Mouse (Mus musculus) spleen, adult 2 months (tissue): ENCODE data around the gene Grik3. TPM values are rescaled to one million over a fixed set of nuclear protein-coding genes. Genes with fewer than 3 reads are reported as not detected.

Source experiments
- DNase-seq, 2 experiments: peaks; one replicate each; pipeline versions ENCODE4 v3.0.0 to v3.0.0-alpha.2; 2012 to 2021; ENCODE audit warnings: low spot score in 2 of 2, low read depth in 1 of 2
- H3K27ac ChIP-seq: fragments of 200-500 bp; 2 replicates; pipeline ENCODE4 v1.5.1; 2012; ENCODE audit warnings: low read length, inconsistent platforms; ENCODE audit not compliant: insufficient read depth
- H3K27me3 ChIP-seq: fragments of 200-500 bp; 2 replicates; pipeline ENCODE4 v1.6.1; 2012; ENCODE audit warnings: mild to moderate bottlenecking, moderate library complexity, low read length, inconsistent platforms; ENCODE audit not compliant: control insufficient read depth, insufficient read depth
- H3K36me3 ChIP-seq: fragments of 200-500 bp; 2 replicates; pipeline ENCODE4 v1.6.1; 2012; ENCODE audit warnings: mild to moderate bottlenecking, low read length, inconsistent platforms; ENCODE audit not compliant: control insufficient read depth, insufficient read depth
- H3K4me1 ChIP-seq: fragments of 200-500 bp; 2 replicates; pipeline ENCODE4 v1.6.1; 2011; ENCODE audit warnings: inconsistent platforms; ENCODE audit not compliant: control insufficient read depth, insufficient read depth, insufficient read length
- H3K4me3 ChIP-seq: fragments of 200-500 bp; 2 replicates; pipeline ENCODE4 v1.5.1; 2011; ENCODE audit warnings: mild to moderate bottlenecking, inconsistent platforms; ENCODE audit not compliant: insufficient read depth, insufficient read length; ENCODE audit errors: extremely low read depth
- CTCF ChIP-seq: fragments of 200-500 bp; IDR thresholded peaks from 2 replicates; pipeline ENCODE4 v1.5.1; 2011; ENCODE audit warnings: mild to moderate bottlenecking, inconsistent platforms; ENCODE audit not compliant: insufficient read depth, insufficient read length, insufficient replicate concordance; ENCODE audit errors: extremely low read depth
- POLR2A ChIP-seq: fragments of 200-500 bp; IDR thresholded peaks from 2 replicates; pipeline ENCODE4 v1.6.1; 2011; ENCODE audit warnings: low read depth, low read length, inconsistent platforms
- WGBS: fragments of 180-500 bp; shearing (Covaris S2); methylation state at CpG from one replicate; pipeline ENCODE4 v1.1.7; 2018; 5-methylcytosine and 5-hydroxymethylcytosine counted together
- polyA plus RNA-seq: library from polyadenylated mRNA; depleted of rRNA; stranded (reverse); fragments of >200 nt; gene quantifications from 2 replicates; pipeline ENCODE4 v1.2.3, GENCODE M21; 2012

The Grik3 gene
- polyA plus RNA-seq, 1 experiment: 0.04 TPM

DNA sequence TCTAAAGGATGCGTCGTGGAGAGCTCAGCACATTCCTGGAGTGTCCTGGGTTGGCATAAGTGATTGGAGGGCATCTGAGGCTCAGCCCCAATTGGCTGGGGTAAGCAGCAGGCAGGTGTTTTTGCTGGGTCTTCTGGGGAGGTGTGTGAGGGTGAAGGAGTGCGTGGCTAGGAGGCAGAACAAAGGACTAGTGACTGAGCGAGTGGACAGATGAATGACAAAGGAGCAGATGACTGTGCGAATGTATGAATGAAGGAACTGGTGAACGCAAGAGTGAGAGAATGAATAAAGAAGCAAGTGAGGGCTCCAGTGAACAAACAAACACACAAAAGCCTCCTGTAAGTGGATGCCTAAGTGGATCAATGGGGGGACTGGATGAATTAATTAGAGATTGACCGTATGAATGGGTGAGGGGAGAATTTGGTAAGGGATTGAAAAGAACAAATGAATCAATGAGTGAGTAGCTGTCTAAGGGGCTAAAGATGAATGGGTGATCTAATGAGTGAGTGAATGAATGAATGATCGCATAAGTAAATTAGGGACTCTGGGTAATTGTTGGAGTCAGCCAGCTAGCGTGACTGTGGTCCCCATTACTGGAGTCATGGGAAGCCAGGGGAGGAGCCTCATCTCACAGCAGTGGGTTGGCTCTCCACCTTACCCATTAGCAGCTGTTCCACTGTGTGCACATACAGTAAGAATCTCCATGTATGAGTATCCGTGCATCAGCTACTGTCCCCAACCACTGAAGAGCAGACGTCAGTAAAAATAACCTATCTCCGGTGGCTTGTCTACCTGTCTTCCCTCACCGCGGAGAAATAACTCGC, 4.9 kb upstream of the Grik3 start:
- Histone ChIP-seq H3K36me3 (no peaks in the 10 kb centered on the region), H3K27me3 (peaks cover 7% of the 10 kb centered on the region; the same call in 1 of the 2 replicates), H3K4me3 (no peak overlapping the region), H3K27ac (no peak overlapping the region), H3K4me1 (no peaks in the 10 kb centered on the region)
- no peak for TF ChIP-seq CTCF
- TF ChIP-seq POLR2A: no peak
- WGBS: 54% methylated on average over 15 of the region's 15 CpGs
- no peak for DNase-seq

DNA sequence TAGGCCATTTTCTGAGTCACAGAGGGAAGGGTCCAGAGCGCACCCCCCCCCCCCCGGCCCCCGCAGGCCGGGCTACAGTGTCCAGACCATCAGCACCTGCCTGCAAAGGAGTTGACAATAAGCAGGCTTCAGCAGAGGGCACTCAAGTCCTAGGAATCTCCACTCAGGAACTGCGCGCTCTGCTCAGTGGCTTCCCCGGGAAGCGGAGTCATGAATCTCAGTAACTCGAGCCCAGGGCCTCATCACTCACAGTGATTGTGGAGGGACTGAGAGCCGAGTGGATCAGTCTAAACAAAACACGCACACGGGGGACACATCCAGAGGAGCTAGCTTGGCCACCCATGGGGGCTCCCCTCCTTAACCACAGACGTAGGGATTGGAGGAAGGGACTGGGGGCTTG, 3.9 kb upstream of the Grik3 start:
- Histone ChIP-seq H3K36me3 (no peaks in the 10 kb centered on the region), H3K4me1 (no peaks in the 10 kb centered on the region), H3K4me3 (no peak overlapping the region), H3K27me3 (peaks cover 10% of the 10 kb centered on the region; the same call in 1 of the 2 replicates), H3K27ac (no peak overlapping the region)
- TF ChIP-seq CTCF (no peak), POLR2A (no peak)
- WGBS: 10% methylated on average over 13 of the region's 13 CpGs
- DNase-seq: no peak

DNA sequence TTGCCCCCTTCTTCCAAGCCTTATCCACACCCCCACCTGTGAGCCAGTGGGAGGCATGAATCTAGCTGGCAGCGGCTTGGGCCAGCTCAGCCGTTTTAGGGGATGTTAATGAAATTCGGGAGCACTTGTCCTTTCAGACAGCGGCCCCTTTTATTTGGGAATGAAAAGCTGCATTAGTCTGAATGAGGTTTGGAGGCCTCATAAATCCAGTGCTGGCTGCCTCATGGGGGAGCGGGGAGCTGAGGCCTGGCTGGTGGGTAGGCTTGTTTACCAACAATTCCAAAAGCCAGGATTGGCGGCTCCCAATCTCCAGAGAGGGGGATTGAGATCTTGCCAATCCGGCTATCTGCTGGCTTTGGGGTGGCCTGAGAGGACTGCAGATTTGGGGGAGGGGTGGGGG, 3.5 kb upstream of the Grik3 start:
- WGBS: 8% methylated on average over 7 of the region's 7 CpGs
- Histone ChIP-seq H3K27me3 (peaks cover 10% of the 10 kb centered on the region; the same call in 1 of the 2 replicates), H3K4me1 (no peaks in the 10 kb centered on the region), H3K36me3 (no peaks in the 10 kb centered on the region), H3K4me3 (no peak overlapping the region), H3K27ac (no peak overlapping the region)
- TF ChIP-seq CTCF: no peak
- TF ChIP-seq POLR2A: no peak
- DNase-seq: no peak

DNA sequence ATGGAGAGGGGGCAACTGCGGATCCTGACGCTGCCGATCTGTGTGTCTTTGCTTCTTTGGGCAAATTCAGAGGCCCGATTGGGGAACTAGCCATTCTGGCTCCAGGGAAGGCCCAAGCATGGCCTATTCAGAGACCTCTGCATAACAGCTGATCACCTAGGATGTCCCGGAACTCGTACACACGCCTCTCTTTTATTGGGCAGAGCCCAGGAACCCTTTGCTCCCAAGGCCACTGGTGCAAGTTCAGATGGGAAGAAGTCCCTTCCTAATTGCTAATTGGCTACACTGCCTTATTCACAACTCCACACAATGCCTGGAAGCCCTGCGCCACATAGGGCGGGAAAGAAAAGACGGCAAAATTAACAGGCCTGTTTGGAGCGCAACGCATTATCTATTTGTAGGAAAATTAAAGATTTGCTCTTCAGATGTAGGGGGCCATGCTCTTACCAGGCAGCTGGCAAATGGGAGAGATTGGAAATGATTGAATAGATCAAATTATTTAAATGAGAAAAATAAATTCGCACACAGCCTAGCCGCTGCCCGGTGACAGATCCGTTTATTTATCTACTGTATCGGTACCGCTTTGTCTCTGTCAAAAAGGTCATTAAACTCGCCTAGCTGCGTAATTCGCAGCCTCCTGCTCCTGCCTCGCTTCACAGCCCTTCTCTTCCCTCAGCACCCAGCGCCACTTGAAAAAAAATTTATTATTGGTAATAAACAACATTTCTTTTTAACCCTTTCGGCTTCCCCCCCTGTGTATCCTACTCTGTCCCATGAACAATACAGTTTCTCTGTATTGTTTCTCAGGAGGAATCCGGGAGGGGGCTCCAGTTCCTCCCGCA, 1.5 kb upstream of the Grik3 start:
- Histone ChIP-seq H3K36me3 (no peaks in the 10 kb centered on the region), H3K27me3 (peaks cover 12% of the 10 kb centered on the region), H3K4me3 (no peak overlapping the region), H3K4me1 (no peaks in the 10 kb centered on the region), H3K27ac (no peak overlapping the region)
- TF ChIP-seq POLR2A (no peak), CTCF (no peak)
- WGBS: 8% methylated on average over 26 of the region's 26 CpGs
- no peak for DNase-seq

DNA sequence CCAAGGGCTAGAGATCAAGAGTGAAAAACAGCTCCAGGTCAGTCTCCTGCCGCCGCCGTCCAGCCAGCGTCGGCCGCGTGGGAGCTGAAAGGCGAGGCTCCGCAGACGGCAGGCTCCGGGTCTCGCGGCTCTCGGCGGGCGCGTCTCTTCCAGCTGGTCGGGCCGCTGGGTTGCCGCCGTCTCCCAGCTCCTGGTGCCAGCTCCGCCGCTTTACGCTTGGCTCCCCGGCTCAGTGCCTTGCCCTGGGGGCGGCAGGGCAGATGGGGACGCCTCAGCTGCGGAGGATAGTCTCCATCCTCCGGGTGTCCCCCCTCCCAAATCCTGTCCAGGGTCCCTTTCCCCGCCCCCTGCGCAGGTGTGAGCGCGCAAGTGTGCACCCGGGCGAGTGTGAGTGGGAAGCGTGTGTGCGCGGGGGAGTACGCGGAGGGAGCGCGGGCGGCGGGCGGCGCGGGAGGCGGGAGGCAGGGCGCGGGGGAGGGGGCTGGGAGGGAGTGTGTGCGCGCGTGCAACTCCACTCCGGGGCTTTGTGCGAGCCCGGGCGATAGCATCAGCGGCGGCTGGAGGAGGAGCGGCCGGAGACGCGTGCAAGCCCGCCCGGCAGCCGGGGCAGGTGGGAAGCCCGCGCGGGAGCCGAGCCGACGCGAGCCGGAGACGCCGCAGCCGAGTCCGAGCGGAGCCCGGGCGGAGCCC, 454 bp upstream of the Grik3 start:
- no peaks in the 10 kb centered on the region for H3K36me3 ChIP-seq
- 5% methylated on average over 79 of the region's 81 CpGs for WGBS
- peaks cover 12% of the 10 kb centered on the region for H3K27me3 ChIP-seq
- no peak overlapping the region for H3K27ac ChIP-seq
- TF ChIP-seq POLR2A (no peak), CTCF (no peak)
- no peak overlapping the region for H3K4me3 ChIP-seq
- H3K4me1 ChIP-seq: no peaks in the 10 kb centered on the region
- no peak for DNase-seq

DNA sequence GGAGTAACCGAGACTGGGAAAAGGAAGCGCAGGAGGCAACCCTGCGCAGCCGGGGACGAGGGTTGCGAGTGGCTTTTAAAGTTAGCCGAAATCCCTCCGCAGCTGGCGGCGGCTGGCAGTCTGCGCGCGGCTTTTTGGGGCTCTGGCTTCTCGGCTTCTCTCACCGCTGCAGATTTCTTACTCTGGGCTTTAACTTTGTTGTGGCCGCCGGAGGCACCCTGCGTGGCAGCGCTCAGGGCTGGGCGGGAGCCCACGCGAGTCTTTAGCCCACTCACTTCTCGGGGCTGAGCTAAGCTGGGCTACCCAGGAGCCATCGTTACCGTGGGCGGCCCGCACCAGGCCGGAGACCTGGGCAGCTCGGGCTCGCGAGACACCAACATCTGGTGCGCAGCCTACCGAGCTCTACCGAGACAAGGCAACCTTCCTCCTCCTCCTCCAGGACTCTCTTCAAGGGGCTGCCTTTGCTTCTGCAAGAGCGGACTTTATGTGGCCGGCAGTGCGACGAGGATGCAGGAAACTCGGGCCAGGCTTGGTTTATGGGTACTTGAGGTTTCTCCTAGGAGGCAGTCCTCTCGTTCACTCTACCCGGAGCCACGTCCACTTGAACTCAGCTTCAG, 1.1 kb downstream of the Grik3 start:
- H3K27ac ChIP-seq: no peak overlapping the region
- no peaks in the 10 kb centered on the region for H3K36me3 ChIP-seq
- no peak for DNase-seq
- TF ChIP-seq POLR2A: no peak
- TF ChIP-seq CTCF: no peak
- 4% methylated on average over 42 of the region's 42 CpGs for WGBS
- no peaks in the 10 kb centered on the region for H3K4me1 ChIP-seq
- peaks cover 12% of the 10 kb centered on the region for H3K27me3 ChIP-seq
- H3K4me3 ChIP-seq: no peak overlapping the region
